Mouse (Mus musculus): ENCODE results near the gene Neurl2. TPM values are rescaled to one million over a fixed set of nuclear protein-coding genes. Genes with fewer than 3 reads are reported as not detected.
"Not testable (repeated sequence)": the region's sequence is repeated elsewhere in the genome, so short reads cannot be mapped to it uniquely, and the experiment has no call there.

The Neurl2 gene
- 4.4 and 5.2 TPM in 2 replicates for polyA plus RNA-seq (2016; fragmentation: Nextera tagmentation; extraction: Ambion mirVana)

DNA sequence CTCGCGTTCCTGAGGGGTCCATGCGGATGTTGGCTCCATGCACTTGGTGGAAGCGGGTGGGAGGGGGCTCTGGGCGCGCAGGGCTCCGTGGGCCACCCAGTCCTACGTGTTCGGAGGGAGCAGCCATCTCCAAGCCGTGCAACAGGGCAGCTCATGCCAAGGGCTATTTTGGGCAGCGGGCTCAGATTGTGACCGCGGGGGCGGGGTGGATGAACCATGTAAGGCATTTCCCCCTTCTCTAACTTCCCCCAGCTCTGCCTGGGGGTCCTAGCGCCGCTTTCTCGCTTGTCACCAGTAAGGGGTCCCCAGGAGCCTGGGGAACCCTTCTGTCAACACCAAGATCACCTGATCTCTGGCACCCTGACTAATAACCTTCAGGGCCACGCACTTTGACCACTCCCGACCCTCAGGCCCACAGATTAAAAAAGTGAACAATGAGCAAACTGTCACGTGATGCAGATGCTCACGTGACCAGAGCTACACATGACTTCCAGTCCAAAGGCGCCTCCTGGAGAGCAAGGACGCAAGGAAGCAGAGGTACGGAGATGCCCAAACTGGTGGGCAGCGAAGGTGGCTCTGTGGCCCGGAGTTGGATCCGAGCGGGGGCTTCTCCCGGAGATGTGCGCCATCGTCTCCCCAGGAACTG is at the start of gene Neurl2:
TSS of gene Neurl2 (minus strand) at position 143 of the 646 bp plus-strand sequence.
- Histone ChIP-seq H3K4me2 (replicated peaks) (peak within 1 kb of the TSS; percentile 100), H3K36me3 (peaks cover 14% of the 10 kb centered on the region), H3K9me3 (no peaks in the 10 kb centered on the region), H3K9ac (replicated peaks) (peak within 1 kb of the TSS; percentile 83), H3K27ac (replicated peaks) (peak within 1 kb of the TSS; percentile 70), H3K4me3 (peak within 1 kb of the TSS; percentile 76), H3K4me1 (peaks cover 19% of the 10 kb centered on the region), H3K27me3 (no peaks in the 10 kb centered on the region)
- peak; percentile 71 for ATAC-seq (ENCODE audit: low FRiP score, low read depth)
- WGBS: under 1% methylated on average over 31 of the region's 31 CpGs

DNA sequence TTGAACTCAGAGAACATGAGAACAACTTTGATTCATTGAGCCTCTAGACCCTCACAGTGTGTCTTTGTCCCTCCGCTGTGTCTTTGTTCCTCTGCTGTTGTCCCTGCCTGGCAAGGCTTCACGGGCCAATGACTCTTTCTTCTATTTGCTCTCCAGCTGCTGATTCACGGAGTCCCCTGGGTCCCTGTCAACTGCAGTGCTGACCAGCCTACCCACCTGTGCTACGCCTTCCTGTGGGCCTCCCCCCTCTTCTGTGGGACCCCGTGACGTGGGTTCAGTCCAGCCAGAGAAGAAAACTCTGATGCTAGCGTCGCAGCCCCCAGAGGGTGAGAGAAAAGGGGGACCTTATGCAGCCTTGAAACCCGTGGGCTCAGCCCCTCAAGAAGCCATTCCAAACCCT is 49.4 kb upstream of the Neurl2 start:
- Histone ChIP-seq H3K27me3 (no peaks in the 10 kb centered on the region), H3K36me3 (peaks cover 47% of the 10 kb centered on the region), H3K9me3 (no peaks in the 10 kb centered on the region), H3K4me1 (peaks cover 26% of the 10 kb centered on the region), H3K4me3 (no peak overlapping the region), H3K9ac (replicated peaks) (no peak overlapping the region), H3K4me2 (replicated peaks) (no peak overlapping the region), H3K27ac (replicated peaks) (peak overlapping the region; percentile 67)
- no peak for ATAC-seq (ENCODE audit: low FRiP score, low read depth)
- 43% methylated on average over 9 of the region's 9 CpGs for WGBS

DNA sequence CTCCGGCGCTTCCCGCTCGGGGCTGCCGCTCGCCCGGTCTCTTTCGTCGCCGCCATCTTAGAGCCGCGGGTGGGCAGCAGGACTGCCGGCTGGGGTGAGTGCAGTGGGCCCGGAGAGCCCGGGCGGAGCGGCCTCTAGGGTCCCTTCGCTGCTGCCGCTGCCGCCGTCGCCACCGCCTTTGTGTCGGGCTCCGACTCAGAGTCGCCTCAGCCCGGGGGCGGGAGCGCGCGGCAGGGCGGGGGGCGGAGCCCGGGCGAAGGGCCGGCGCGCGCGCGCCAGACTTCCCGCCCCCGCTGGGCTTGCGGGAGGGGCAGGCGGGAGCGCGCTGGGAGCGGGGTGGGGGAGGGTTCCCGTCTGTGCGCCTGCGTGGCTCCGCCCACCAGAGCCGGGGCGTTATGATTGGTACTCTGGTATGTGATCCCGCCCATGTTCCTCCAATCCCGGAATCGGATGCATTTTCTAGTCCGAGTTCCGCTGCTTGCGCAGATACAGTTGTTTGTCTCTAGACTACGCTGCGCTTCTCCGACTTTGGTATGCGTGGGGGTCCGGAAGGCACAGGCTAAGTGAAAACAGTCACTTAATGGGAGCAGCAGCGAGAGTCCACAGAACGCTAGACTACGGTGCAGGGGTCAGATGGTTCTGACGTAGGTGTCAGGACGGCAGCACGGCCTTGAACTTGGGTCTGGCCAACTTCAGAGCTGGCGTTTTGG is 46.5 kb upstream of the Neurl2 start:
- peak overlapping the region; percentile 96 for H3K4me2 ChIP-seq (replicated peaks)
- H3K36me3 ChIP-seq: peaks cover 18% of the 10 kb centered on the region
- peak overlapping the region; percentile 99 for H3K27ac ChIP-seq (replicated peaks)
- no peaks in the 10 kb centered on the region for H3K9me3 ChIP-seq
- peaks cover 32% of the 10 kb centered on the region for H3K4me1 ChIP-seq
- WGBS: under 1% methylated on average over 60 of the region's 72 CpGs
- ATAC-seq (ENCODE audit: low FRiP score, low read depth): peak; percentile 83
- no peaks in the 10 kb centered on the region for H3K27me3 ChIP-seq
- peak overlapping the region; percentile 73 for H3K4me3 ChIP-seq
- peak overlapping the region; percentile 97 for H3K9ac ChIP-seq (replicated peaks)

DNA sequence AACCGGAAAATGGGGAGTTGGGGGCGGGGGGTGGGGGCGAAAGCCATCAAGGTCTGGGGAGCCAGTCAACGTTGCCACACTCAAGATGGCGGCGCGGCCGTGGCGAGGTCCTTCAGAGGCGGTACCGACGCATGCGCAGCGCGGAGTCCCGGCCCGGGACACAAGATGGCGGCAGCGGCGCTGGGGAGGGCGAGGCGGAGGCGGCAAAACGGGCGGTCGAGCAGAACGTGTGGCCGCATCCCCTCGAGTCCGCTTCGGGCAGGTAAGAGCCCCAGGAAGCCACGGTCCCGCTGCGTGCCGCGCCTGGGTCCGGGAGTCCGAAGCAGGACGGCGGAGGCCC is 45.9 kb upstream of the Neurl2 start, which contains the start of gene Pcif1:
TSS of gene Pcif1 (plus strand) at position 77 of the 340 bp plus-strand sequence.
- Histone ChIP-seq H3K27me3 (no peaks in the 10 kb centered on the region), H3K27ac (replicated peaks) (peak within 1 kb of the TSS; percentile 99), H3K4me1 (peaks cover 32% of the 10 kb centered on the region), H3K4me3 (peak within 1 kb of the TSS; percentile 73), H3K9me3 (no peaks in the 10 kb centered on the region), H3K36me3 (peaks cover 12% of the 10 kb centered on the region), H3K9ac (replicated peaks) (peak within 1 kb of the TSS; percentile 97), H3K4me2 (replicated peaks) (peak within 1 kb of the TSS; percentile 96)
- ATAC-seq (ENCODE audit: low FRiP score, low read depth): peak; percentile 79
- under 1% methylated on average over 40 of the region's 40 CpGs for WGBS

DNA sequence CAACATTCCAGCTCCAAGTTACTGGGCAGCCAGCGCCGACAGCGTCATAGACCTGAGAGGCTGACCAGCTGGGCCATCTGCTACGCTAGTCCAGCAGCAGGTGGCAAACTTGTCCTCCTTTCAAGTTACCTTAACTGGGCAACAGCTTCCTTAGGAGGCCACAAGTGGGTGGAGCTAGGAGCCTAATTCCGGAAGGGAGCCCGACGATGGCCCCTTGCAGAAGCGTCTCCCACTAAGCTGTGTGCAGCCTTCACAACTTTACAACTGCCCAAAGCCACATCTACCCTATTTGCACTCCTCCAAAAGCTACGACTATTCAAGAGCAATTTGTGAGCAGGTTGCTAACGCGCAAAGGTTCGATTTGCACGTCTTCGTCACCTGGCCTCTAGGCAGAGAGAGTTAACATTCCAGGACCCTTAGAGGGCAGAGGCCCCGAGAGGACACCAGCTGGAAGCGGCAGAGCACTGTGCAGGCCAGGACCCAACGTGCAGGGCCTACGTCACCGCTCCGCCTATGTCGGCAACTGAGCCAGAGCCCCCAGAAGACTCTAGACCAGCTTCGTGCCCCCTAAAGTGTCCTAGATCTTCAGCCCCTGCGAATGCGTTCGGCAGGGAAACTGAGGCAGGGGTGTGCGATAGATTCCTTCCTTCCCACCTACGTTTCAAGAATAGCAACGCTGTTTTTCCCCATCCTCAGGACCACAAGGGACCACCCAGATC is 45.4 kb upstream of the Neurl2 start:
- 2% methylated on average over 28 of the region's 28 CpGs for WGBS
- peak overlapping the region; percentile 97 for H3K9ac ChIP-seq (replicated peaks)
- peak overlapping the region; percentile 96 for H3K4me2 ChIP-seq (replicated peaks)
- H3K27ac ChIP-seq (replicated peaks): peak overlapping the region; percentile 99
- peaks cover 32% of the 10 kb centered on the region for H3K4me1 ChIP-seq
- H3K36me3 ChIP-seq: peaks cover 7% of the 10 kb centered on the region
- H3K27me3 ChIP-seq: no peaks in the 10 kb centered on the region
- ATAC-seq (ENCODE audit: low FRiP score, low read depth): peak; percentile 59
- H3K4me3 ChIP-seq: peak overlapping the region; percentile 73
- no peaks in the 10 kb centered on the region for H3K9me3 ChIP-seq

DNA sequence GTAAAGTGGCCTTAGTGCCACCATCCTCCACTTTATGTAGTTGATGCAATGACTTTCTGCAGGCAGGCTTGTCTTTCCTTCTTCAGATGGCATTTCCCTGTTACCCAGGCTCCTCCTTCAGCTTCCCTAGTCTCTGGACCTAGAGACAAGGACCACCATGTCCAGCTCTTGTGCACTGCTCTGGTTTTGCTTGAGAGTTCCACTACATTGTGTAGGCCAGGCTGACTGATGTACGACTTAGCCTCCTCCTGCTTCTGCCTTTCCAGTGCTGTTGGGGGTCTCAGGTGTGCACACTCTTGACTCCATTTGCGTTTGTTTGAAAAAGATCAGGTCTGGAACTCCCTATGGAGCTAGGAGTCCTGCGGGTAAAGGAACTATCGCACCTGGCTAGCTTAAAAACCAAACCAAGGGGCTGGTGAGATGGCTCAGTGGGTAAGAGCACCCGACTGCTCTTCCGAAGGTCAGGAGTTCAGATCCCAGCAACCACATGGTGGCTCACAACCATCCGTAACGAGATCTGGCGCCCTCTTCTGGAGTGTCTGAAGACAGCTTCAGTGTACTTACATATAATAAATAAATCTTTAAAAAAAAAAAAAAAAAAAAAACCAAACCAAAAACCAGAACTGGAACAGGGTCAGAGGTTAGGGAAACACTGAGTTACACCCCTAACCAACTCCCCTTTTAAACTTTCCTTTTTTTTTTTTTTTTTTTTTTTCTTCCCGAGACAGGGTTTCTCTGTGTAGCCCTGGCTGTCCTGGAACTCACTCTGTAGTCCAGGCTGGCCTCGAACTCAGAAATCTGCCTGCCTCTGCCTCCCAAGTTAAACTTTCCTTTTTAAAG is 44.3 kb upstream of the Neurl2 start:
- WGBS: 73% methylated on average over 11 of the region's 11 CpGs
- not testable (repeated sequence) for H3K9ac ChIP-seq (replicated peaks); H3K9me3 ChIP-seq; H3K36me3 ChIP-seq; H3K27me3 ChIP-seq; ATAC-seq (ENCODE audit: low FRiP score, low read depth)
- Histone ChIP-seq H3K27ac (replicated peaks) (peak overlapping the region; percentile 99; the same call in 1 of the 2 replicates), H3K4me1 (peaks cover 29% of the 10 kb centered on the region), H3K4me3 (peak overlapping the region; percentile 73), H3K4me2 (replicated peaks) (peak overlapping the region; percentile 96)

DNA sequence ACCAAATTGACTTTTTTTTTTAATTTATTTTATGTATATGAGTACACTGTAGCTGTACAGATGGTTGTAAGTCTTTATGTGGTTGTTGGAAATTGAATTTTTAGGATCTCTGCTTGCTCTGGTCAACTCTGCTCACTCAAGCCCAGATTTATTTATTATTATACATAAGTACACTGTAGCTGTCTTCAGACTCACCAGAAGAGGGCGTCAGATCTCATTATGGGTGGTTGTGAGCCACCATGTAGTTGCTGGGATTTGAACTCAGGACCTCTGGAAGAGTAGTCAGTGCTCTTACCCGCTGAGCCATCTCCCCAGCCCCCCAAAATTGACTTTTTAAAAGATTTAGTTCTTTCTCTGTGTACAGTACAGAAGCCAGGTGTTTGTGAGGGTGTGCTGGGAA is 42.4 kb upstream of the Neurl2 start:
- not testable (repeated sequence) for H3K27me3 ChIP-seq; ATAC-seq (ENCODE audit: low FRiP score, low read depth); H3K4me3 ChIP-seq; H3K9ac ChIP-seq (replicated peaks); H3K4me2 ChIP-seq (replicated peaks); H3K36me3 ChIP-seq; H3K9me3 ChIP-seq; H3K27ac ChIP-seq (replicated peaks)
- 54% methylated on average over 2 of the region's 2 CpGs for WGBS
- H3K4me1 ChIP-seq: peaks cover 21% of the 10 kb centered on the region

DNA sequence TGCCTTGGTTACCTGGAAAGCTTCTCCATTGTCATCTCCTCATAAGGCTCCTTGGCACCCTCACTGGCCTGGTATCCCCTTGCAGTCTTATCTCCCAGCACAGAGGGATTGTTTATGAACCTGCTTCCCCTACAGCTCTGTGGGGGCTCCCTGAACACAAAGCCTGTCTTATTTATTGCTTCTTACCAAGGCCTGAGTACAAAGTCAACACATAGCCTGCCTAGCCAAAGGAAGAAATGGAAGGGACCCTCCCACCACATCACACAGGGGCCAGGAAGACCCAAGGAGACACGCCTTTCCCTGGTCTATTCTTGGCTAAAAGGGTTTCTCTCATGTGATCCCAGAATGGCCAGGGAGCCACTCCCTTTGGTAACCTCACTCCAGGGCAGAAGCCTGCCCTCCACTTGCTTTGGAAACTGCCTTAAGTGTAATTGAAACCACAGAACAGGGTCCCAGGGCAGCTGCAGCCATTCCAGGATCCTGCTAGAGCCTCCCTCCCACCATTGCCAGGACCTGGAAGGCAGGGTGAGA is 41.0 kb upstream of the Neurl2 start:
- no peak overlapping the region for H3K9ac ChIP-seq (replicated peaks)
- WGBS: 42% methylated on average over 1 of the region's 1 CpGs
- H3K4me2 ChIP-seq (replicated peaks): no peak overlapping the region
- H3K27ac ChIP-seq (replicated peaks): peak overlapping the region; percentile 25; the same call in 1 of the 2 replicates
- no peak for ATAC-seq (ENCODE audit: low FRiP score, low read depth)
- no peaks in the 10 kb centered on the region for H3K9me3 ChIP-seq
- H3K4me3 ChIP-seq: no peak overlapping the region
- no peaks in the 10 kb centered on the region for H3K36me3 ChIP-seq
- no peaks in the 10 kb centered on the region for H3K27me3 ChIP-seq
- peaks cover 15% of the 10 kb centered on the region for H3K4me1 ChIP-seq

DNA sequence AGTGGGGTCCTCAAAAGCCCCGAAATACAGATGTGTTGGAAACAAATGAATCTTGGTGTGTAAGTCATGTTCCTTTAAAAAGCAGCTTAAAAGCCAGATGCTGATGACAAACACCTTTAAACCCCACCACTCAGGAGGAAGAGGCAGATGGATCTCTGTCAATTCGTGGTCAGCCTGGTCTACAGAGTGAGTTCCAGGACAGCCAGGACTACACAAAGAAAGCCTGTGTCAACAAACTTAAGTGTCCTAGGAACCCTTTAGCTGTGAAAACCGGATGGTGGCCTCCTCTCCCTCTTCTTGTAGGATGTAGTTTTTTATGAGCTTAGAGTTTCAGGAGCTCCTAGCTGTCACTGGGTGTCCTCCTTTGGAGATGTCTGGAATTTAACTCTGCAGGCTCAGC is 40.4 kb upstream of the Neurl2 start:
- Histone ChIP-seq H3K27ac (replicated peaks) (no peak overlapping the region), H3K4me3 (no peak overlapping the region), H3K4me1 (peaks cover 12% of the 10 kb centered on the region), H3K9me3 (no peaks in the 10 kb centered on the region), H3K4me2 (replicated peaks) (no peak overlapping the region), H3K27me3 (no peaks in the 10 kb centered on the region), H3K36me3 (no peaks in the 10 kb centered on the region), H3K9ac (replicated peaks) (no peak overlapping the region)
- ATAC-seq (ENCODE audit: low FRiP score, low read depth): no peak
- 72% methylated on average over 3 of the region's 3 CpGs for WGBS

DNA sequence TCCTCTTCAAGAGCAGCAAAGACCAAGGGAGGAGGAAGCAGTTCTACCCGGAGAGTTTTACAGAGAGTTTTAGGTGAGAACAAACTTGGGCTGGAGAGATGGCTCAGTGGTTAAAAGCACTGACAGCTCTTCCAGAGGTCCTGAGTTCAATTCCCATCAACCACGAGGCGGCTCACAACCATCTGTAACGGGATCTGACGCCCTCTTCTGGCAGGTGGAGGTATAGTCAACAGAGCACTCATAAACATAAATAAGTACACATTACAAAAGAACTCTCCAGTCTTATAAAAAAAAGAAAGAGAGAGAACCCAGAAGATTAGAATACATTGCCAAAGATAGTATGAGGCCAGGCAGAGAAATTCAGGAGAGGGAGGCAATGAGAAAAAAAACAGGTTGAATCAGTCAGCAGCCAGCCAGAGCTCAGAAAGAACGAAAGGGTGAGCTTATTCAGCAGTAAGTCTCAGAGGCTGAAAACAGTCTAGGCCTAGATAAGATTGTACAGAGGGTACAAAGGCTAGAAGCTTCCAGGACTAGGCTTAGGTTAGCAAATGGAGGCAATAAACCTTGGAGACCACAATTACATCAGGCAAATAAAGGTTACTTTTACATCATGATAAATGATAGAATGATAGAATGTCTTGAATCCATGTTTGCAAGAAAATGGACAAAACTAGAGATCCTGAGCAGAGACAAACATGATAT is 38.5 kb upstream of the Neurl2 start:
- H3K9me3 ChIP-seq: 0 out of 2 replicates have a peak, but pooled peaks cover 4% of the 10 kb centered on the region
- H3K4me3 ChIP-seq: no peak overlapping the region
- H3K4me1 ChIP-seq: no peaks in the 10 kb centered on the region
- H3K9ac ChIP-seq (replicated peaks): no peak overlapping the region
- ATAC-seq (ENCODE audit: low FRiP score, low read depth): no peak
- H3K4me2 ChIP-seq (replicated peaks): no peak overlapping the region
- H3K27me3 ChIP-seq: no peaks in the 10 kb centered on the region
- H3K36me3 ChIP-seq: no peaks in the 10 kb centered on the region
- WGBS: 62% methylated on average over 6 of the region's 6 CpGs
- H3K27ac ChIP-seq (replicated peaks): no peak overlapping the region

DNA sequence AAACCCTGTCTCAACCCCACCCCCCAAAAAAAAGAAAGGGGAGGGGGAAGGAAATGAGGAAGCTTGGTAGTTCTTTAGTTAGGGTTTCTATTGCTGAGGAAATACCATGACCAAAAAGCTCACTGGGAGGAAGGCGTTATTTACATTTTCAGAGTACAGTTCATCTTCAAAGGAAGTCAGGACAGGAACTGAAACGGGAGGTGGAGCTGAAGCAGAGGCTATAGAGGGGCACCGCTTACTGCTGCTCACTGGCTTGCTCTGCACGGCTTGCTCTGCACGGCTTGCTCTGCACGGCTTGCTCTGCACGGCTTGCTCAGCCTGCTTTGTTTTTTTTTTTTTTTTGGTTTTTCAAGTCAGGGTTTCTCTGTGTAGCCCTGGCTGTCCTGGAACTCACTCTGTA is 35.2 kb upstream of the Neurl2 start:
- Histone ChIP-seq H3K9ac (replicated peaks) (no peak overlapping the region), H3K9me3 (0 out of 2 replicates have a peak, but pooled peaks cover 4% of the 10 kb centered on the region), H3K27me3 (no peaks in the 10 kb centered on the region), H3K27ac (replicated peaks) (no peak overlapping the region), H3K4me1 (no peaks in the 10 kb centered on the region), H3K36me3 (no peaks in the 10 kb centered on the region), H3K4me2 (replicated peaks) (no peak overlapping the region), H3K4me3 (no peak overlapping the region)
- no peak for ATAC-seq (ENCODE audit: low FRiP score, low read depth)
- 82% methylated on average over 7 of the region's 7 CpGs for WGBS

Data from midbrain, embryonic 12.5 days (tissue).